ENCODE assay signal across 20 mouse cellular contexts in genomic region chr10:126925391-126925790, GRCm38 (mm10). TPM values are rescaled to one million over a fixed set of nuclear protein-coding genes. Genes with fewer than 3 reads are reported as not detected.
DNase-seq lines count a peak whose midpoint lies in the region; ATAC-seq and TF ChIP-seq lines count a peak whose summit lies in the region.
"Had no signal": no experiment of that assay in that cellular context is flagged by ENCODE, and none has a peak within 500 bp of the region (broad histone marks: within the 10 kb centered on the region; RNA-seq: fewer than 3 reads in every experiment).

No protein-coding gene starts in this region.

- H3K9ac ChIP-seq in intestine, postnatal 0 days (ENCODE audit: low read depth, low read length): no peak overlapping the region
- H3K9ac ChIP-seq: embryonic facial prominence, embryonic 12.5 days; forebrain, embryonic 12.5 days; heart, embryonic 13.5 days; hindbrain, embryonic 12.5 days had no signal

- no peaks in the 10 kb centered on the region for H3K36me3 ChIP-seq in intestine, postnatal 0 days (ENCODE audit: control insufficient read depth, insufficient read depth)
- H3K36me3 ChIP-seq: embryonic facial prominence, embryonic 12.5 days; forebrain, embryonic 12.5 days; heart, embryonic 13.5 days; hindbrain, embryonic 12.5 days had no signal

- H3K4me1 ChIP-seq in intestine, postnatal 0 days (replicated peaks; ENCODE audit: control insufficient read depth, insufficient read depth, low read length): peaks cover 23% of the 10 kb centered on the region

- H3K4me3 ChIP-seq in gastrocnemius, adult 2 months: no peak overlapping the region
- H3K4me3 ChIP-seq in layer of hippocampus, adult 2 months: no peak overlapping the region
- no peak overlapping the region for H3K4me3 ChIP-seq in intestine, postnatal 0 days (ENCODE audit: low read depth, low read length)
- H3K4me3 ChIP-seq: embryonic facial prominence, embryonic 12.5 days; forebrain, embryonic 12.5 days; heart, embryonic 13.5 days; hindbrain, embryonic 12.5 days had no signal

- no peaks in the 10 kb centered on the region for H3K27me3 ChIP-seq in intestine, postnatal 0 days (replicated peaks; ENCODE audit: control insufficient read depth, insufficient read depth, low read length)
- H3K27me3 ChIP-seq: heart, embryonic 13.5 days had no signal

- intact Hi-C loops in gastrocnemius, adult 2 months (cut with DNase I): no loop called here

- peak; percentile 43 for DNase-seq in cerebellum, adult 8-10 months
- no peak for DNase-seq in cerebellum, postnatal 36 days
- DNase-seq in gastrocnemius, adult 2 months: peak; percentile 40
- DNase-seq in gastrocnemius, postnatal 10 days: no peak
- DNase-seq in layer of hippocampus, adult 2 months (ENCODE audit: low spot score in 2 of 2): peak in 1 of 2 experiments; percentile 65
- no peak for DNase-seq in layer of hippocampus, postnatal 25 days (ENCODE audit: extremely low spot score in 1 of 2, low spot score in 1 of 2)
- DNase-seq in Muller cell, postnatal 12 days (ENCODE audit: inconsistent ontology term): peak; percentile 14
- DNase-seq: adrenal gland, adult 8-10 months; adrenal gland, postnatal 36 days; cerebellum, adult 11 months; gastrocnemius, postnatal 36 days; heart, adult 11 months; heart, postnatal 36 days had no signal

- H3K9me3 ChIP-seq in intestine, postnatal 0 days (ENCODE audit: control insufficient read depth): no peaks in the 10 kb centered on the region
- H3K9me3 ChIP-seq: embryonic facial prominence, embryonic 12.5 days; hindbrain, embryonic 12.5 days had no signal

- no peak for TF ChIP-seq CTCF in gastrocnemius, adult 2 months (IDR thresholded peaks at IDR 0.05)
- no peak for TF ChIP-seq CTCF in layer of hippocampus, adult 2 months (conservative IDR thresholded peaks at IDR 0.05)
- no peak for TF ChIP-seq CTCF in intestine, postnatal 0 days (IDR thresholded peaks at IDR 0.05; ENCODE audit: low read depth)

- H3K27ac ChIP-seq in gastrocnemius, adult 2 months: peak overlapping the region; percentile 100
- peak overlapping the region; percentile 78 for H3K27ac ChIP-seq in layer of hippocampus, adult 2 months
- H3K27ac ChIP-seq in intestine, postnatal 0 days (ENCODE audit: low read depth, low read length): no peak overlapping the region
- H3K27ac ChIP-seq: embryonic facial prominence, embryonic 12.5 days; forebrain, embryonic 12.5 days; heart, embryonic 13.5 days; hindbrain, embryonic 12.5 days had no signal

- no peak for ATAC-seq in intestine, postnatal 0 days
- ATAC-seq: forebrain, embryonic 16.5 days; hindbrain, embryonic 16.5 days had no signal

- no peak overlapping the region for H3K4me2 ChIP-seq in intestine, postnatal 0 days (replicated peaks; ENCODE audit: low read depth)
- H3K4me2 ChIP-seq: embryonic facial prominence, embryonic 12.5 days; forebrain, embryonic 12.5 days; heart, embryonic 13.5 days; hindbrain, embryonic 12.5 days had no signal

RNA-seq across cellular contexts. Expression of gene Atp23, which starts 24.2 kb away (rescaled TPM):
- 1 to 10 TPM; 1.6 to 2.2 TPM for total RNA-seq in gastrocnemius, adult 2 months (2021)
- total RNA-seq in gastrocnemius, postnatal 10 days (2021): 1 to 10 TPM; 2.9 to 4.2 TPM
- total RNA-seq in layer of hippocampus, adult 2 months (2021): 1 to 10 TPM; 9.0 to 10.0 TPM
- 1 to 10 TPM; 8.4 to 9.6 TPM for total RNA-seq in layer of hippocampus, postnatal 25 days (2021)
- 7.7 and 8.0 TPM in 2 replicates for polyA plus RNA-seq in intestine, postnatal 0 days (2015; fragmentation: Nextera tagmentation; extraction: Ambion mirVana)

RNA-seq across cellular contexts. Expression of gene Ctdsp2, which starts 53.1 kb away (rescaled TPM):
- total RNA-seq in gastrocnemius, adult 2 months (2021): 10 to 100 TPM; 94.0 to 99.2 TPM
- total RNA-seq in gastrocnemius, postnatal 10 days (2021): 100 to 1,000 TPM; 135 to 155 TPM
- total RNA-seq in layer of hippocampus, adult 2 months (2021): 100 to 1,000 TPM; 106 to 116 TPM
- 100 to 1,000 TPM in 1 of 2 experiments, 10 to 100 TPM in 1; 98.6 to 118 TPM for total RNA-seq in layer of hippocampus, postnatal 25 days (2021)
- 43.1 and 46.7 TPM in 2 replicates for polyA plus RNA-seq in intestine, postnatal 0 days (2015; fragmentation: Nextera tagmentation; extraction: Ambion mirVana)

Comparison
In these comparisons a context has a peak if more than half of its experiments do, and no peak if none do; other contexts are left out.
1. DNase-seq: peak in cerebellum, adult 8-10 months (single experiment), gastrocnemius, adult 2 months (single experiment) and Muller cell, postnatal 12 days (single experiment); none in cerebellum, postnatal 36 days (0 of 2), gastrocnemius, postnatal 10 days (single experiment) and layer of hippocampus, postnatal 25 days (0 of 2).